Mouse (Mus musculus) heart, postnatal 36 days (tissue): Measurements from ENCODE around the gene Myb. TPM values are rescaled to one million over a fixed set of nuclear protein-coding genes. Genes with fewer than 3 reads are reported as not detected.
"Not testable (repeated sequence)": the region's sequence is repeated elsewhere in the genome, so short reads cannot be mapped to it uniquely, and the experiment has no call there.

Experiments used
- DNase-seq, 2 experiments: peaks; one replicate each; pipeline ENCODE4 v3.0.0; 2021 to 2022
- intact Hi-C: fragments of 180-260 bp; cut with DNase I; formaldehyde crosslinking; loops from one replicate; pipeline ENCODE4 v1.15.1; 2025
- total RNA-seq, 2 experiments: library from RNA; stranded (reverse); gene quantifications; 2 replicates each; pipeline ENCODE4 v1.2.3; 2021

Myb gene
- total RNA-seq, 2 experiments from 2014 or later: not detected

DNA sequence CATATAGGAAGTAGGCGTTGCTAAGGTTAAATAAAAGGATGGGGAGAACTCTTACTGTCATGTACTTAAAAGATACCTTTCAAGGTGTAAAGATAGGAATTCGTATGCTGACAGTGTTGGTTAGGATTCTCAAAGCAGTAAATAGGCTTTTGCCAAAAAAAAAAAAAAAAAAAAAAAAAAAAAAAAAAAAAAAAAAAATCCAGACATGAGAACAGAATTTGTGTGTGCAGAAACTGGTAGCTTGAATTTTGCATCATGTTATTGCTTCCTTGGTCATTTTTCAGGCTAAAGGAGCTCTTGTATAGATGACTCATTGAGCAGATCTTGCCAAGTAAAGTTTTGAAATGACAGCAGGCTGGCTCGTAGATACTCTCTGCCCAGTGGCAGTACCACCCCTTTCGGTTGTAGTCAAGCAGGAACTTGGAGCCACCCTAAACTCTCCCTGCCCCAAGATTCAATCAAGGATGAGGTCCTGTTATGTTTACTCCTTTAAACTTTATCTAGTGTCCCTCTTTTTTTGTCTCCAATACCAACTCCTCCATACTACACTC lies 11.9 kb upstream of the Myb start:
- intact Hi-C loops: no loop called here

GRCm38 (mm10) chr10:21168466-21168865 lies 7.7 kb upstream of the Myb start:
- intact Hi-C loops: no loop called here
- no peak for DNase-seq

More for the DNA sequence above, 11.9 kb upstream of the Myb start:
- DNase-seq: no peak

DNA sequence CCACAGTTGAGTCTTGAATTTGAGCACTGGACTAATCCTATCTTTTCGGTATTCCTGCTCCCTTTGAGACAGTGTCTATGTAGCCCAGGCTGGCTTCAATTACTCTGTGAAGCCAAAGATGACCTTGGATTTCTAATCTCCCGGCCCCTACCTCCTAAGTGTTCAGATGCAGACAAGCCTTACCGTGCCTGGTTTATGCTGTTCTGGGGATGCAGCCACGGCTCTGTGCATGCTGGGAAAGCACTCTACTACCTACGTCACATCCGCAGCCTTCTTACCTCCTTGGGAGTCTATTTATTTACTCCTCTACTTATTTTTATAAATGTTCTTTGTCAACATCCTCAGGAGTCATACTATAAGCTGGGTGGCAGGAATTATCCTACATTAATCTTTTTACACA lies 7.1 kb upstream of the Myb start:
- intact Hi-C loops: no loop called here
- DNase-seq: no peak

GRCm38 (mm10) chr10:21167165-21167564 lies 6.4 kb upstream of the Myb start:
- no peak for DNase-seq
- intact Hi-C loops: no loop called here

- no peak for DNase-seq
- intact Hi-C loops: no loop called here
These were observed 4.6 kb upstream of the Myb start for GRCm38 (mm10) chr10:21165411-21165810.

DNA sequence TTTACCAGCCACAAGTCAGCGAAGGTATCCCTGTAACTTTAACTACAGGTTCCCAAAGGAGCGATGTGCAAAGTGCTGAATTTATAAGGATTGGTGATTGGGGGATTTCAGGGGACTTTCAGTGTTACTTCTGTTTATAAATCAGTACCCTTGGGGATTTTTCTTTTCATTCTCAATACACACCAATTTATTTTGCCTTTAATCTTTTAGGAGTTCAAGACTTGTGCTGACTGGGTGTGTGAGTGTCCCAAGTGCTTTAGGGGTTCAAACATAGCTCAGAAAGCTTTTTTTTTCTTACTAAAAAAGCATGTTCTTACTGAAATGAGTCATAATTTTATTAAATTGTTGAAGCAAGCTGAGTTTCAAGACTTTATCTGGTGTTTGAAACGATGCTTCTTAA lies 1.3 kb upstream of the Myb start:
- intact Hi-C loops: no loop called here
- no peak for DNase-seq

- no peak for DNase-seq
These were observed 743 bp upstream of the Myb start for GRCm38 (mm10) chr10:21161359-21162094.

DNA sequence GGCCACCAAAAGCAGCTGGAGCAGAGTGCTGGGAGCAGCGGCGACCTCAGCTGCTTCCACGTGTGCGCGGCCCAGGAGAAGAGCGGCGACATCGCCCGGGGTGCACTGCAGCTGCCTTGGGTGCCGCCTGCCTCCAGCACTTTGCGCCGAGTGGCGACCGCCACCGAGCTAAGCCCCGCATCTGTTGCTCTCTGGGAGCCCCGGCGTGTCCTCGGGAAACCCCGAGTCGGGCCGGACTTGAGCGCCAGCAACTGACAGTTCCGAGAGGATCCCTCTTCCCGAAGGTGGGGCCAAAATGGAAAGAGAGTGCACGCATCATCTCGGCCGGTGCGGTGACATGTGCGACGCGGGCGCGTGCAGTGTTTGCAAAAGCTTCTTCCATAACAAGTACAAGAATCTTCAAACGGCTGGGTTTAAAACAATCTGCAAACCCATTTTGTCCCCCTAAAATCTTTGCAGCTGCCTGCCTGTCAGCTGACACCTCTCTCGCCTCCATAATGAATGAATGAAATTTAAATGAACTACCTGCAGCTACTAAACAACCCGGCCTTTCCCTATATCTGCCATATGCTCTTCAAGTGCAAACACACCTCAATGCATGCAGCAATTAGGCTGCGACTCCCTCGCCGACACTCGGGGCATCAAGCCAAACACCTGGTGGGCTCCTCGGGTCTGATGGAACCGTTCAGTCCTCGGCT lies 938 bp downstream of the Myb start:
- intact Hi-C loops: loop anchor here (2.0 kb wide), 1 partner anchor 29 kb away; no protein-coding TSS in a partner anchor

More at GRCm38 (mm10) chr10:21161359-21162094, 743 bp upstream of the Myb start:
- intact Hi-C loops: no loop called here

DNA sequence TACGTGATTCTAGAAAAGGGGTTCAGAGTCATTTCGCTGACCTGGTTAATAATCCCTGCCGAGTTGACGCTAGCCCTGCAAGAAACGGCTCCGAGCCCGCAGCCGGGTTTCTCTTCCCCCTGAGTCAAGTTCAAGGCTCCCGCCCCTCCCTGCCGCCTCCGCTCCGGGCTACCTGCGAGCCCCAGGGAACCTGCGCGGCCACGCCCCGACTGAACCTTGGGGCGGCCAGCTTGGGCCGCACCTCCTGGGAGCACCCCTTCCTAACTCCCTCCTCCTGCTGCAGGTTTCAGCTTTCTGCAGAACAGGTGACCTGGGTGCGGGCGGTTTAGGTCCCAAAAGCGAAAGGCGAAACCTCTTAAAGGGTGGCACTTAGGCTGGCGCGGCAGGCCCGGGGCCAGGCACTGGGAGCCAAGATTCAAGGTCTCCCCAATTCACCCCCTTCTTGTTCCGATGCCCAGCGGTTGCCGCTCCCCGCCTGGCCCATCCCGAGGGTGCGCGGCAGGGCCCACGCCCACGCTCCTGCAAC lies 1.8 kb downstream of the Myb start:
- peak; percentile 5 to 14 for DNase-seq
- intact Hi-C loops: loop anchor here (2.0 kb wide), 1 partner anchor 30 kb away; no protein-coding TSS in a partner anchor

More for the DNA sequence above, 938 bp downstream of the Myb start:
- peak; percentile 12 to 32 for DNase-seq

- DNase-seq: peak; percentile 13 to 32
- intact Hi-C loops: loop anchor here (2.0 kb wide), 1 partner anchor 30 kb away; no protein-coding TSS in a partner anchor
These were observed 2.5 kb downstream of the Myb start for GRCm38 (mm10) chr10:21158111-21158917.

DNA sequence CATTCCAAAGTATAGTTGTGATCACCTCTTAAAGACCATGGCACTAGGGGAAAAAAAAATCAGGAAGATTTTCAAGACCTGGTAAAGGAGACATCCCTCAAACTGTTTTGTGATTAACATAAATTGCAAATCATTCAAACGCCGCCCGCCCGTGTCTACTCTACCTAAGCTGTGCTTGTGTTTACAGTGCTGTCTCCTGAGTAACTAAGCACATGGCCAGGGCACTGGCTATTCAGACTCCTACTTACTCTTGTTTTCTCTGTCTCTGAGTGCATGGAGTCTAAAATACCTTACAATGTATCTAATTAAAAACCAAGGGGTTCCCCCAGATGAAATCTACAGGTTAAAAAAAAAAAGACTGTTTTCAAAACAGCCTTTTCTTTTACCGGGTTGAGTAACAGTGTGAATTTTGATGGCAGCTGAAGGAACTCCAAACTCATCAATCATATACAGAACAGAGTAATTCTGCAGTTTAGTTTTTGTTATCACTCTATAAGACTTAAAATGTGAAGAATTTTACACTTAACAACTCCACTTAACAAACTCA lies 3.8 kb downstream of the Myb start:
- no peak for DNase-seq
- intact Hi-C loops: no loop called here

DNA sequence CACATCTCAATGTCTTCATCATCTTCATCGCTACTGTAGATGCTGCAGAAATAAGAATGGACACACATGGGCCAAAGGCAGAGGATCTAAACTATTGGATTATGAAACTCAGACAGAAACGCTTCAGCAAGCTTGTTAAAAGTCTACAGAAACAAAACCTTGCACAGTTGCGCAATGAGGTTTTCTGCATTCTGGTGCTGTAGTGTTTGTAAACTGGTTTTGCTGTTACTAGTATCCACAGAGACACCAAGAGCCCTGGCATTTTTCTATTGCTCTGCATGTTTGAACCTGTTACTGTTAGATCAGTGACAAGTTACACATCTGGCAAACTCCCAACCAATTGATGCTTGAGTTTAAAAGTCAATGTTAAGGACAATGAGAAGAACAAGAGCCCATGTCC lies 4.4 kb downstream of the Myb start:
- intact Hi-C loops: no loop called here
- DNase-seq: no peak

- DNase-seq: no peak
- intact Hi-C loops: no loop called here
These were observed 5.9 kb downstream of the Myb start for GRCm38 (mm10) chr10:21154927-21155326.

- no peak for DNase-seq
- intact Hi-C loops: no loop called here
These were observed 7.4 kb downstream of the Myb start for GRCm38 (mm10) chr10:21153433-21153832.

GRCm38 (mm10) chr10:21152812-21153211 lies 8.0 kb downstream of the Myb start:
- intact Hi-C loops: no loop called here
- no peak for DNase-seq

DNA sequence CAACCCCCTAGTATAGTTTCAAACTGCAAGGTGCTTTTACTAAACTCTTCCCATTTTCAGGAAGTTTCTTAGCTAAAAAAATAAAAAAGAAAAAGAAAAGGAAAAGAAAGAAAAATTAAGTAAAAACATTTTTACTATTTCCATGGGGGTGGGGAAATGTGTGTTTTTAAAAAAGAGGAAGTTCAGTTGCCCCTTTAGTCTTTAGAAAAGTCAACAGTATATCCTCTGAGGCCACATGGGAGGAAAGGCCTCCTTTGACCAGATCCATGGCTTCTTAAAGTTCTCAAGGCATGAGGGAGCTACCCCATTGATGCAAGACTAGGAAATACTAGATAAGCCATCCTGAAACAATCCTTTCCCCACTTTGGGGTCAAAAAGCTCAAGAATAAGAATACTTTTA lies 9.5 kb downstream of the Myb start:
- DNase-seq: no peak
- intact Hi-C loops: no loop called here

- intact Hi-C loops, DNase-seq: not testable (repeated sequence)
These were observed 10.8 kb downstream of the Myb start for GRCm38 (mm10) chr10:21149945-21150344.

DNA sequence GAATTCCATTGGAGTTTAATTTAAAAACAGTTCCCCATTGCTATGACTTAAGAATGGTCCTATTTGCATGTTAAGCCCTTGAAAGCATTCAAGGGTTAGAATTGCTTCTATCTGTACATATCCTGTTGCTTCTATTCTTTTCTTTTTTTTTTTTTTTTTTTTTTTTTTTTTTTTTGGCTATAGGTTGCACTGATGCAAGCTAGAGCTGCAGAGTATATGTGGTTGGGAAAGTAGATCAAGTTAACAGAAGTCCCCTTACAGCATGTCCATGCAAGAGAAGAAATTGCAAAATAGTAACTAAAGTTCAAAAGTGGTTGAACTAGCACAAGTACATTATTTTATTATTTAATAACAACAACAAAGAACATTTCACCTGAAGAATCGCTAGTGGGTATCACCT lies 14.1 kb downstream of the Myb start:
- no peak for DNase-seq
- intact Hi-C loops: no loop called here

DNA sequence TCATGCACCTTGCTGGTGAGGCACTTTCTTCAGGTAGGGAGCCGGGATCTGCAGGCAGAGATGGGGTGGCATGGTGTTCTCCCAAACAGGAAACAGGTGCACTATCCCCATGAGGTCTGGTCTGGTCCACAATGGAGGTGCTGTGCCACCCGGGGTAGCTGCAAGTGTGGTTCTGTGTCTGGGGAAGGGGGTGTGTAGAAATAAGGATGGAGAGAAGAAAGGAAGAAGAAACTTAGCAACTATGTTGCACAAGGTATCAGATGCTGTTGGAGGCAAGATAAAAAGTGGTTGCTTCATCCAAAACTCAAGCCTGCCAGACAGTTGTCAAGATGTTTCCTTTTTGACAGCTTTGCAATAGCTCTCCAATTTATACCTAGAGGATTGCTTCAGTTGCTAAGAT lies 14.5 kb downstream of the Myb start:
- intact Hi-C loops: no loop called here
- DNase-seq: no peak
